Mouse (Mus musculus): ENCODE results near the gene Ccnt1.

GRCm38 (mm10) chr15:98507321-98507720 lies 63.4 kb downstream of the Ccnt1 start:
- TF ChIP-seq CTCF (IDR thresholded peaks at IDR 0.05; ENCODE audit: extremely low read depth, insufficient read depth, insufficient read length, insufficient replicate concordance): no peak
- no peak for TF ChIP-seq POLR2A (IDR thresholded peaks at IDR 0.05; ENCODE audit: low read depth, low read length)
